Mouse (Mus musculus) liver, adult (tissue): ENCODE results near the gene Notum.

ENCODE experiments used
- GATA4 ChIP-seq: IDR thresholded peaks from 2 replicates; pipeline ENCODE4 v1.6.1; 2014; ENCODE audit warnings: mild to moderate bottlenecking, low read length; ENCODE audit not compliant: insufficient replicate concordance

Notum gene

GRCm38 (mm10) chr11:120686650-120687272, 25.8 kb upstream of the Notum start:
- no peak for TF ChIP-seq GATA4

DNA sequence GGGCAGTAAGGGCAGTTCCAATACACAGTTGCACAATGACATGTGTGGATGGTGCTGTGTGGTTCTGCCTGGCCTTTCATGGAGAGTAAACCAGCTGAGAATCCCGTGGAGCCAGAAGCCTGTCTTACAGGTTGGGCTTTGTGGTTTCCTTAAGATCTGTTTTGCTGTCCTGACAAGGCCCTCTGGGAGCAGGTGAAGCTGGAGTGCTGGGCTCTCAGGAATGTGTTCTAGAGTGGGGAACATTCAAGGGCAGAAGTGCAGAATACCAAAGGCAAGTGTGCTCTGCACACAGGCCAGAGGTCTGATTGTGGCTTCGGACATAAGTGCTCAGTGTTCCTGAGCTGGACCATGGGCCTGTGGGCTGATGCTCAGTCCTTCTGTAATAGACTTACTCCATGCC, 23.7 kb upstream of the Notum start:
- TF ChIP-seq GATA4: no peak

DNA sequence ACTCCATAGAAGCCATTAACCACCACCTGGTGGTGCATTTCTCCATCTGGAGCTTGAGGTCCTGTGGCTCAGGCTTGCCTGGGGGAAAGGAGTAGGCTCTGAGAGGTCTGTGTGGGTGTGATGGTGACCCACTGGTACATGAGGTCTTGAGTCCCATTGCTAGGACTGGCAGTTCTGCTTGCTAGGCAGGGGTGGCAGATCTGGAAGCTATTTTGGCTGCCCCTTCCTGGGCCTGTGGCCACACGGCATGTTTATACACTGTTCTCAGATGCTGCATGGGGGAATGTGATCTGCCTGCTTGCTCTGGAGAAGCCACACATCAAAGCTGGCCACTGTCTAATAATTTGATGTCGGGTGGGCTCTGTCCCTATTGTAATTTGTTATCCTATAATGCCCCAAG, 23.1 kb upstream of the Notum start:
- TF ChIP-seq GATA4: no peak

DNA sequence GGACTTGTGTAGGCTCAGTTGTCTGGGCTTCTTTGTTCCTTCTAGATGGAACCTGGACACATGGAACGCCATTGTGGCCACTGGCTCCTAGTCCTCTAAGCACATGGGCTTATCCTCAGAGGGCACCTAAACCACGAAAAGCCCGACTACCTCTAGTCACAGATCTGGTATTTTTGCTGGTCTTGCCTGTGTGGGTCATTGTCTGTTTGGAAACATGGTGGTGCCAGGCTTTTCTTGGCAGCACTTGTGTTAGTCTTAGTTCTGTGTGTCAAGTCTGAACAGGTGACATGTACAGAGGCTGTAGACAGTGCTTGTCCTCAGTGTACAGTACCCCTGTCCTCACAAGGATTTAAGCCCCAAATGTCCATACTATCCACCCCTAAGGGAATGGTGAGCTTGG, 22.6 kb upstream of the Notum start:
- no peak for TF ChIP-seq GATA4

DNA sequence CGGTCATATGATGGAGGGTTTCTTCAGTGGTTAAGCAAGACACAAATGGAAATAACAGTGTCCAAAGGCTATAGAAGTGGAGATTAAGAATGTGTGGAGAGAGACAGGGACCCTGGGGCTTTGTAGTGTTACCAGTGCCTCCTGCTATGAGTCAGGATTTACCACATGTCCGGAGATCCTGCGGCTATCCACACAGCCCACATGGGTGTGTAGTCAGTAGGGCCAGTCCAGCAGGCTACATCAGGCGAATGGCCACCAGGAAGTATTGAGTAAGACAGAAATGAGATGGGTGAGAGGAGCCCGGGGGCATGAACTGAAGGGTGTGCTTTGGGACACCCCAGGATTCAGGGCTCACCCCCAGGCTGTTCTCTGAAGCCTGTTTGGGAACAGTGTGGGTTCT, 21.7 kb upstream of the Notum start:
- no peak for TF ChIP-seq GATA4

DNA sequence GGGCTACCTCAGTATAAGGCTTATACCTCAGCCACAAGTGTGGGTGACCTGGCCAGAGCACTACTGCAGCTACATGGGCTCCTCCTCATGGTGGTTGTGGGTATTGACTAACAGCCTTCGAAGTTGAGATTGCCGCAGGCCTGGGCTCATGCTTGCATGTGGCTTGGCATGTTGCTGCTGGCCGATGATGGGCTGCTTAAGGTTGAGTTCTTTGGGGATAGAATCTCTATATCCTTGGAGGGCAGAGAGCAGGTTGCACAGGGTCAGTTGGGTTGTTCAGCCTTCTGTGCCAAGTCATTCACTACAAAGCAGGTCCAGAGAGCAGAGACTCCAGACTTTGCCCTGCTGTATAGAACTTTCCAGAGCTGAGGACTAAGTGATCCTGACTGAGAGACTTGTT, 18.9 kb upstream of the Notum start:
- 0 out of 2 replicates have a peak, but pooled peaks have one; percentile 14 for TF ChIP-seq GATA4

- peak; percentile 45; the same call in 1 of the 2 replicates for TF ChIP-seq GATA4
These were observed 16.0 kb upstream of the Notum start for GRCm38 (mm10) chr11:120676951-120677350.

DNA sequence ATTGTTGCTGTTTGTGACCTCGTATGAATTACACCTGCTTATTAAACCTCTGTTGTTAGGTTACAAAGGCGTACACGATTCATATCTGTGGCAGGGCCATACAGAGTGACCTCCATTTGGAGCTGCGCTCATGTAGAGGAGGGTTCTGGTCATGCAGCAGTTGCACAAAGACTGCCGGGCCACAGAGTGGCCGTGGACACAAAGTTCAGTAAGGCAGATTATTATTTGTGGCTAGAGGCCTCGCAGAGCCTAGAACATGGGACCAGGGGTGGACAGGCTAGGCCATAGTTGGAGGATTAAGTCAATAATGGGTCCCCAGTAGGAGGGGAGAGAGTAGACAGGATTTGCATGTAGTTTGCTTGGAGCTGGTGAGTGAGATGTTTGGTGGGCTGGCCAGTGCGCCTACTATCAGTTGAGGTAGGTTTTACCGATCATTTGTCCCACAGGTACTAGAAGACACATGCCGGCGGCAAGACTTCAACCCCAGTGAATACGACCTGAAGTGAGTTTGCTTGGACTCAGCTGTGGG, 12.7 kb upstream of the Notum start:
- no peak for TF ChIP-seq GATA4

- peak; percentile 51; the same call in 1 of the 2 replicates for TF ChIP-seq GATA4
These were observed 12.0 kb upstream of the Notum start, which contains the start of gene Aspscr1 for GRCm38 (mm10) chr11:120672687-120673593. Aspscr1 (plus strand) TSS chr11:120672973.

DNA sequence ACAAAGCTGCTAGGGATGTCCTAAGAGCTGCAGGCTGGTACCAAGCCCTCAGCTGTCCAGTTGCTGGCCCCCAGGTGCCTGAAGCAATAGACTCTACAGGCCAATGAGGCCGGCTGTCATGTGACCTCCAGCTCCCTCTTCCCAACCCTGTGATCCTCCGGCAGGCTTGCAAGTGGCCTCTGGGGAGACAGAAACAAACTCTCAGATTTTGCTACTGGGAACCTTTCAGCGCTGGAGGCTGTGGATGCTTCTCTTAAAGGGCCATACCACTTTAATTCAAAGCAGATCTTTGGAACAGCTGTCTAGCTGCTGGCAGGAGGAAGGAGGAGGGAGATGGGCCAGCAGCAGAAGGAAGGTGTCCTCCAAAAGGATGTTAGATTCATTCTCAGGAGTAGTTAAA, 5.6 kb upstream of the Notum start:
- no peak for TF ChIP-seq GATA4

- no peak for TF ChIP-seq GATA4
These were observed 4.4 kb upstream of the Notum start for GRCm38 (mm10) chr11:120665406-120665805.

DNA sequence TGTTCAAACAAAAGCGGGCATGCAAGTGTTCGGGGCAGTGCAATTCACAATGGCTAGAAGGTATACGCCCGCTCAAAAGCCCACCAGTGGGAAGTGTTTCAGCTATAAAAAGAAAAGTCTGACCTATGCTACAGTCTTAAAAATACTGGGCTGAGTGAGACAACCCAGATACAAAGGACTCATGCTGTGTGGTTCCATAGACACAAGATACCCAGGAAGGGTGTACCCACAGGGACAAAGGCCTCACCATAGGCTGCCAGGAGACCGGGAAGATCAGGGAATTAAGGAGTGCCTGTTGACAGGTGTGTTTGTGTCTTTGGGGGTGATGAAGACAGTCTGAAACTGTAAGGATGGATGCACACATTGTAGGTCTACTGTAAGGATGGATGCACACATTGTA, 2.7 kb upstream of the Notum start:
- TF ChIP-seq GATA4: no peak

GRCm38 (mm10) chr11:120662759-120663158, 1.8 kb upstream of the Notum start:
- no peak for TF ChIP-seq GATA4

DNA sequence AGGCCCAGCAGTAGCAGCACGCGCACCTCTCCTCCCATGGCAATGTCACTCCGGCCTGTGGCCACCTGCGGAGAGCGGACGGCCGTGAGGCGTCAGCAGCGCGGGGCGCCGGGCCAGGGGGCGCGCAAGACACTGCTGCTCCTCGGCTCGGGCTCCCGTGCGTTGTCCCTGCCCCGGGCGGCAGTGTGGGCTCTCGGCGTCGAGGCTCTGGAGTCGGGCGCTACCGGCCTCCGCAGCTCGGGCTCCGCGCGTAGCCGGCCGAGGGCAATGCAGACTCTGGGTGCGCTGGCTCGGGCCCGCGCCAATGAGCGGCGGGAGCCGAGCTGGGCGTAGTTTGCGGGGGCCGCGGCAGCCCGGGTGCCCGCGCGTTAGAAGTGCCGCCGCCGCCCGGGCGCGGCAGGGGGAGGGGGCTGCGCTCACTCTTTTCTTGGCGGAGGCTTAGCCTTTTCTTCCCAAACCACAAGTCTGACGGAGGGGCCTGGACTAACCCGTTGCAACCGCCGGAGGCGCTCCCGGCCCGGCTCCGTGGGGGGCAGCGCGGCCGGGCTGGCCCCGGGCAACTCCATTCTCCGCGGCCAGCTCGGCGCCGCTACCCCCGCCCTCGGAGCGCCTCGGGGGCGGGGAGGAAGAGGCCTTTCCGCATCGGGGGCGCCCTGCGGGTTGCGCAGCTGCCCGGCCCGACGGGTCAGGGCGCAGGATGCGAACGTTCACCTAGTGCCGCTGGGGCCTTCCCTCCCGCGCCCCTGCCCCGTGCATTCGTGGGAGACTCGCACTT, 487 bp downstream of the Notum start:
- no peak for TF ChIP-seq GATA4
